Mouse (Mus musculus) small intestine, adult 2 months (tissue): ENCODE data around the gene Ppme1.

Source experiments
- CTCF ChIP-seq: fragments of 200-500 bp; IDR thresholded peaks from 2 replicates; pipeline ENCODE4 v1.5.1; 2012; ENCODE audit warnings: low read depth, mild to moderate bottlenecking, control low read depth, inconsistent platforms, low read length, moderate library complexity, mixed read lengths; ENCODE audit not compliant: insufficient replicate concordance, insufficient read length; ENCODE audit errors: extremely low read depth
- POLR2A ChIP-seq: fragments of 200-500 bp; IDR thresholded peaks from 2 replicates; pipeline ENCODE4 v1.6.1; 2012; ENCODE audit warnings: low read depth, mild to moderate bottlenecking, control low read depth, inconsistent platforms, low read length, moderate library complexity

GRCm38 (mm10) chr7:100287748-100288578 lies 84.1 kb downstream of the Ppme1 start:
- TF ChIP-seq CTCF (no peak), POLR2A (no peak)
